Mouse (Mus musculus): ENCODE data around the gene Acot6. TPM values are rescaled to one million over a fixed set of nuclear protein-coding genes. Genes with fewer than 3 reads are reported as not detected.

Acot6 gene
- total RNA-seq, 2 experiments from 2014 or later: 2.2 to 2.4 TPM

DNA sequence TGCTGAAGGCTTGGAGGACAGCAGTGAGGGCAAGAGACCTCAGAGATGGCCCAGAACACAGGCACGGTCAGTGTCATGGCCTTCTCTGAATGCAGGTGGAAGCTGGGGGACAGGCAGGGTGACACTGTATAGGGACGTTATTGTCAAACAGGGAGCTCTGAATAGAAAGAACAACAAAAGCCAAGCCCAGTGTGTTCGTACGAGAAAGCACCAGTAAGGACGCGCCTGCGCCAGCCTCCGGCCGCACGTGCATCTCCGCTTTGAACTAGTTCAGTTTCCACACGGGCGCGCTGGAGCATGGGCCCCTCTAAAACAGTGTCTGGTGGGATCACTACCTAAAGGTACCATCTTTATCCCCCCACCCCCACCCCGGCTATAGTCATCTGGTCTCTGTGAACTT lies 49.5 kb downstream of the Acot6 start:
- no peak for DNase-seq (ENCODE audit: low spot score)

DNA sequence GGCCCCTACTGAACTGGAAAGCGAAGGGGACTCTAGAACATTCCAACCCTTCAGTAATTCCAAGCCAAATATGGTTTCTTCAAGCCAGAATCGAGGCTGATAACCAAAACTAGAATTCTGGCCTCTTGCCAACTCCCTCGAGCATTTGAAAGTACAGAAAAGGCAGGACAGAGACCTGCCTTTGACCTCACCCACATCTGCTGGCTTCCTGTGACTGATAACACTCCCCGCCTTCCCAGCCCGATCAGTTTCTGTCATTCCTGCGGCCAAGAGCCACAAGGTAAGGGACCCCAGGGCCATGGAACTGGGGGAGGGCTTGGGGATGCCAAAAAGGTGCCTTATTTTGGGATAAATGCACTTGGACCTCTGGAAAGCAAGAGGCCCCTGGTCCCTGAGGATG lies 50.5 kb downstream of the Acot6 start:
- intact Hi-C loops (cut with DNase I): no loop called here
- DNase-seq (ENCODE audit: low spot score): no peak

More for the DNA sequence above, 49.5 kb downstream of the Acot6 start:
- intact Hi-C loops (cut with DNase I): loop anchor here (5.0 kb wide), 1 partner anchor 97 kb away; no protein-coding TSS in a partner anchor

DNA sequence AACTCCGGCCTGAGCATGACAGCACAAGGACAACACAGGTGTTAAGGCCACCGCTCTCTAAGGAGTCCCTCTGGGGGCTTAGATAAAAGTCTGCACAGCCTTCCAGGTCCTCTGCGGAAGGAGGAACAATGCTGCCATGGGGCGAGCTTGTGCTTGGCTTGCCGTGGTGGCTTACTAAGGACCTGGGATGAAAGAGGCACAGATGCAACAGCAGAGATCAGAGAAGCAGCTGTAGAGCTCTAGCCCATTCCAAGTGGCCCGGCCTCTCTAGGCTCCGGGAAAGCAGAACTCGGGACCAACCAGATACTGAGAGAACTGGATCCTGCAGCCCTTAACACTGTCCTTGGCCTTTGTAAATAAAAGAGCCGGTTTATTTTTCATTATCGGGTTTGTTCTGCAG lies 51.5 kb downstream of the Acot6 start:
- no peak for DNase-seq (ENCODE audit: low spot score)
- intact Hi-C loops (cut with DNase I): no loop called here

DNA sequence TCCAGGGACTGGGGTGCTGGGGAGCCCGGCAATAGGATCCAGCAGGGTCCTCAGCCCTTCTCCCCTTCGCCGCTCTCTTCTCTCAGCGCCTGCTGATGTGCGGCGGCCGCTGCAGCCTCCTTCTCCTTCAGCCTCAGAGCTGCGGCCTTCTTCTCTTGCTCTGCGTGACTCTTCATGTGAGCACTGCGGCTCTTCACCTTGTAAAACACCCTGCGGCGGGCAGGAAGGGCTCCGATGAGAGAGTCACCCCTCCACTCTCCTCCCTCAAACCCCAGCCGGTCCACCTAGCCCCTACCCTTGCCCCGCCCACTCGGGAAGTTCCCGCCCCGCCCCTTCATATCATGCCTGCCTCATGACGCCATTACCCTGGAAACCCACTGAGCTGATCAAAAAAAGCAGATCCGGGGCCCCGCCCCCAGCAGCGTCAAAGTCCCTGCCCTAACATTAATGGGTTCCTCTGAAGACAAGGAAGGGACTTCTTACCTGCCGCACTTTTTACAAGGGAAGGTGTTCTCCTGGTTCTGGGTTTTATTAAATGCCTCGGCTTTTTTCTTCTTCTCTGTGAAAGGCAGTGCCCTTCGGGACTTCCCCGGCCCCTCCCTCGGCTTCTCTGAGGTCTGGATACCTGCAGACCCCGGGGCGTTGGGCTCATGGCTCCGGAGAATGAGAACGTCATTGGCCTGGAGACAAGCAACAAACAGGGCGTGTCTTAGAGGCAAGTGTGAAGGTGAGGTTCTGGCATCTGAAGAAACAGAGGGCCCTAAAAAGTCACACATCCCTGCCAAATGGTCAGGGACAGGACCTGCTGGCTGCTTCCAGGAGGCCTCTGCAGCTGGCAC lies 52.1 kb downstream of the Acot6 start:
- intact Hi-C loops (cut with DNase I): no loop called here
- no peak for DNase-seq (ENCODE audit: low spot score)

DNA sequence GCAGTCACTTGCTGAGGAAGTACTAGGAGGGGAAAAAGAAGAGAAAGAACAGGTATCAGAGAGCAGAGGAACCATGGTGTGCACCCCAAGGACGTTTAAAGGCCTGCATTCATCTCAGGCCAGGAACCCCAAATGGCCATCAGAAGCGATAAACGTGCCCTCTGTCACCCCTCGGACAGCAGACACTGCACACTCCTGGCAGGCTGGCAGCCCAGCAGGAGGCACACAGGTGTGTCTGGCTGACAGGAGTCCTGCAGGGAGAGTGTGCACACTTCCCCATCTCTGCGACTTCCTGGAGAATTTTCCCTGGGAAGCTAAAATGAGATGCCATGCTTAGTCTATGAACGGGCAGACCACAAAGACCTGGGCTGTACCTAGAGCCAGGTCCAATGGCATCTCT lies 53.0 kb downstream of the Acot6 start:
- intact Hi-C loops (cut with DNase I): no loop called here
- no peak for DNase-seq (ENCODE audit: low spot score)

DNA sequence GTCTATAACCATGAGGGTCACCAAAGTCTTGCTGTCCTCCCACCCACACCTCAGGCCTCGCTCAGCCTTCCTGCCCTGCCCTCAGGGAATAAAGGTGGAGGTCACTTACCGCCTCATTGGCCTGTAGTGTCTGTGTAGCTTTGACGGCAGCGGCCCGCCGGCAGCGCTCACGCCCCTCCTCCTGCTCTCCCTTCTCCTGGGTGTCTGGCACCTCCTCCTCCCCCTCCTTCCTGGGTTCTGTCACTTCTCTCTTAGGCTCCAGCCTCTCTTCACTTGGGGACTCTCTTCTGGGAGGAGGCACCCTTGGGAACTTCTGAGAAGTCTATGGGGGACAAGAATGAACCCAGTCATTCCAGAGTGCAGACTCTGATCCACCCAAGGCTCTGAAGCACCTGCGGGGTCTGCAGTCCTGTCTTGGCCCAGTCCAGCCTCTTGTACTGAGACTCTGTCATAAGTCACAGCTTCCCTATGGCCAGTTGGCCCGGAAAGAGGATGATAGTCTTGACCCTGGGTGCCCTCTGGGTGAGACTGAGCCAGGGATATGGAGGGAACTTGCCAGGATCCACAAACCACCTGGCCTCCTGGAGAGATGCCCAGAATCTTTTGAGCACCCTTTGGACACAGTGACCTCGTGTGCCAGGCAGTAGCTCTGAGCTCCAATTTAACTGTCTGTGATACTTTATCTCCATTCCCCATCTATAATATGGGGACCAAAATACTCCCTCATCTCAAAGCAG lies 54.5 kb downstream of the Acot6 start:
- intact Hi-C loops (cut with DNase I): no loop called here
- no peak for DNase-seq (ENCODE audit: low spot score)

DNA sequence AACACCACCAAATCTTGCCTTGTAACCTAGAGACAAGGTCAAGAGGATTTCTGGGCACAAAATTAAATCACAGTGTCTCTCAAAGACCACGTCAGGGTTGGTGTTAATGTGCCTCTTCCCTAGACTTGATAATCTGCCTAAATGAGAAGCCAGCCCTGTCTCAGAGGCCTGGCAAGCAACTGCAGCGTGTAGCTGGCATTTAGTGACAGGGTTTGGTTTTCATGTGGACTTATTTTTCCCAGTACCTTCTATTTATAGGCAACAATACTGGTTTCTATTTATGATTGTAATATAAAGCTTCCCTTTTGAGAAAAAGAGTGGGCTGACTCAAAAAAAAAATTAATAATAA lies 55.0 kb downstream of the Acot6 start:
- intact Hi-C loops (cut with DNase I): no loop called here
- DNase-seq (ENCODE audit: low spot score): no peak

DNA sequence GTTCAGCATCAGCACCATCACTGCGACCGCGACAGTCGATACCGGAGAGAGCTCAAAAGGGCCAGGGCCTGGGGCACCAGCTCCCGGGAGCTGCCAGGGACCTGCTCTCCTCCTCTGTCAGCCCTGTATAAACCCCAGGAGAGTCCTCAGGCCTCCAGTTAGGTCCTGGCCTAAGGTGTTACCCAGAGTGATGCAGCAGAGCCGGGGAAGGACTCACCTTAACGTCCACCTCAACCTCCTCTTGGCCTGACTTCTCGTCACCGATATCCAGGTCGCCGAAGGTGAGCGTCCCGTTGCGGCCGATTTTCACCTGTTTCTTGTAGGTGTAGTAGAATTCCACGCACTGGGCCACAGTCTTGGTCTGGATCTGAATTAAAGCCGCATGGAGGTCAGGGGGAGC lies 55.8 kb downstream of the Acot6 start:
- intact Hi-C loops (cut with DNase I): no loop called here
- no peak for DNase-seq (ENCODE audit: low spot score)

DNA sequence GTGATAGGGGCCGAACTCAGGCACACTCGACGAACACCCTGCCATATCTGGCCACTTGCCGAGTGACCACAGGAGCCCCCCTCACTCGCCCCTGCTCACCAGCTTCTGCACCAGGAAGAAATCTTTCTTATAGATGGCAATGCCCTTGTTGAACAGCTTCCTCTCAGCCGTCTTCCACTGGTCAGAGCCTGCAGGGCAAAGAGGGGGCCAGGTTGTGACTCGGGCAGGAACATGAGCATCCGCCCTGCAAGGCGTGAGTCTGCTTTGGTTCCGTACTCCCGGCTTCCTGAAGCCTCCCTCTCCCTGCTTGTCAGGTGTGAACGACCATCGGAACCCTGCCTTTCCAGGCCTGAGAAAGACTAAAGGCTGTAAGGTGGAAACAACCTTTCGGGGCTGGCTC lies 57.7 kb downstream of the Acot6 start:
- intact Hi-C loops (cut with DNase I): no loop called here
- no peak for DNase-seq (ENCODE audit: low spot score)

DNA sequence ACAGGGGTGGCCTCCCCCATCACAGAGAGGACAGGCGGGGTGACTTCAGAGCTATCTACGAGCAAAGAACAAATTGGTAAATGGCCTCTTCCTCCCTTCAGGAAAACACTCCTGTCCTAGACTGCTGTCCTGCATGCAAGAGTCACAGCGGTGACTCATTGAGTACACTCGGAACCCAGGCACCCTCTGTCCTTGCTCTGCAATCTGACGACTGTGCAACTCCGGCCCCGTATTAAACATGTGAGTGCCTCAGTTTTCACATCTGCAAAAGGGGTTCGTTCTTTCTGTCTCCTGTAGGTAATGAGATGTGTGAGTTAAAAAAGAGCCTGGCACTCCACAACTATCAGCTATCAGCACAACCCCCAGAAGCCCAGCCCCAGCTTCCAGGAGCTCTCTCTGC lies 60.0 kb downstream of the Acot6 start:
- intact Hi-C loops (cut with DNase I): loop anchor here (5.0 kb wide), 1 partner anchor 57 kb away; the partner anchor contains the start of gene Elmsan1
- DNase-seq (ENCODE audit: low spot score): no peak

Other genes with a start within 250 kb of the Acot6 start
- gene Numb, start 178.7 kb upstream of the Acot6 start, total RNA-seq (2021): 10 to 100 TPM; 29.5 to 36.3 TPM
- 1 to 10 TPM; 5.2 to 5.5 TPM for gene Riox1, start 150.0 kb upstream of the Acot6 start, total RNA-seq (2021)
- not detected for gene Heatr4, start 115.8 kb upstream of the Acot6 start, total RNA-seq (2021)
- 100 to 1,000 TPM; 100 to 107 TPM for gene Acot2, start 112.8 kb upstream of the Acot6 start, total RNA-seq (2021)
- gene Acot1, start 91.2 kb upstream of the Acot6 start, total RNA-seq (2021): 10 to 100 TPM; 35.8 to 47.2 TPM
- gene Acot4, start 62.3 kb upstream of the Acot6 start, total RNA-seq (2021): 1 to 10 TPM in 1 of 2 experiments, under 1 TPM in 1; 0.94 to 1.5 TPM
- not detected for gene Gm49366, start 61.7 kb upstream of the Acot6 start, total RNA-seq (2021)
- 1 to 10 TPM; 1.7 TPM for gene Acot3, start 48.5 kb upstream of the Acot6 start, total RNA-seq (2021)
- gene Acot5, start 31.3 kb upstream of the Acot6 start, total RNA-seq (2021): not detected
- 10 to 100 TPM in 1 of 2 experiments, 1 to 10 TPM in 1; 8.2 to 10.1 TPM for gene Dnal1, start 13.7 kb downstream of the Acot6 start, total RNA-seq (2021)
- under 1 TPM; 0.14 to 0.18 TPM for gene Pnma1, start 47.8 kb downstream of the Acot6 start, total RNA-seq (2021)
- gene Elmsan1, start 118.2 kb downstream of the Acot6 start, total RNA-seq (2021): 10 to 100 TPM; 13.8 to 17.7 TPM
- 100 to 1,000 TPM; 213 to 236 TPM for gene Ptgr2, start 184.6 kb downstream of the Acot6 start, total RNA-seq (2021)
- 10 to 100 TPM; 19.5 to 22.1 TPM for gene Zfp410, start 216.2 kb downstream of the Acot6 start, total RNA-seq (2021)